ENCODE assay signal across 23 mouse cellular contexts in the genomic region with DNA sequence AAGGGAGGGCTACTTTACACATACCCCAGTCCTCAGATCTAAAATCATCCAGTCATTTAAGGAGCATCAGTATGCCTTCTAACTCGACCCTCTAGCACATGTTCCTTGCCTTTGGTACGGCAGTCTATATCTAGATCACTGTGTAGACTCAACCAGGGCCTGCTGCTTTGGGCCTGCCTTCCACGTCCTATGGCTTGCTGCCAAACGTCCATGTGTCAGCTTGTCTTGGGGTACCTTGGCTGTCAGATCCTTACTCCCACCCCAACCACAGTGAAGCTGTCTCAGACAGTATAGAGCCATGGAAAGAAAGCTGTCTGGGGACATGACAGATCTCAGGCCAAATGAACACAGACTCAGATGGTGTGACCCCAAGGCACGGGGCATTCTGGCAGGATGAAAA.
"Had no signal": no experiment of that assay in that cellular context is flagged by ENCODE, and none has a peak within 500 bp of the region (broad histone marks: within the 10 kb centered on the region; RNA-seq: fewer than 3 reads in every experiment).

No protein-coding gene starts in this region.

- DNase-seq: kidney, adult 18-20 months; kidney, adult 9 months; kidney, postnatal 14 days; kidney, postnatal 4 days; left cerebral cortex, postnatal 4 days; liver, postnatal 0 days; retina, postnatal 1 day; right cerebral cortex, postnatal 25 days; spleen, adult 18-20 months; thymus, adult 18-20 months; thymus, postnatal 36 days had no signal

- ATAC-seq: intestine, embryonic 16.5 days; liver, postnatal 0 days; midbrain, embryonic 13.5 days; midbrain, embryonic 16.5 days had no signal

- H3K4me2 ChIP-seq: limb, embryonic 12.5 days; limb, embryonic 15.5 days; liver, embryonic 11.5 days; midbrain, embryonic 13.5 days; neural tube, embryonic 13.5 days; stomach, embryonic 15.5 days had no signal

- H3K27me3 ChIP-seq: stomach, embryonic 15.5 days had no signal

- H3K36me3 ChIP-seq: limb, embryonic 12.5 days; limb, embryonic 15.5 days; midbrain, embryonic 10.5 days; midbrain, embryonic 13.5 days; neural tube, embryonic 13.5 days; stomach, embryonic 15.5 days had no signal

- H3K9me3 ChIP-seq: limb, embryonic 12.5 days; limb, embryonic 15.5 days; megakaryocyte, embryonic 14.5 days; midbrain, embryonic 10.5 days; midbrain, embryonic 13.5 days; neural tube, embryonic 13.5 days; stomach, embryonic 15.5 days had no signal

- H3K4me1 ChIP-seq: limb, embryonic 12.5 days; limb, embryonic 15.5 days; midbrain, embryonic 13.5 days; stomach, embryonic 15.5 days had no signal

- H3K27ac ChIP-seq: limb, embryonic 12.5 days; limb, embryonic 15.5 days; liver, embryonic 14.5 days; midbrain, embryonic 10.5 days; midbrain, embryonic 13.5 days; neural tube, embryonic 13.5 days; stomach, embryonic 15.5 days had no signal

- H3K4me3 ChIP-seq: limb, embryonic 12.5 days; limb, embryonic 15.5 days; megakaryocyte, embryonic 14.5 days; midbrain, embryonic 10.5 days; midbrain, embryonic 13.5 days; myocyte; neural tube, embryonic 13.5 days; stomach, embryonic 15.5 days had no signal

- H3K9ac ChIP-seq: limb, embryonic 12.5 days; limb, embryonic 15.5 days; liver, embryonic 14.5 days; liver, postnatal 0 days; midbrain, embryonic 13.5 days; neural tube, embryonic 13.5 days; stomach, embryonic 15.5 days had no signal
